Comparison of ENCODE assay signal across 14 mouse cellular contexts in the genomic region with DNA sequence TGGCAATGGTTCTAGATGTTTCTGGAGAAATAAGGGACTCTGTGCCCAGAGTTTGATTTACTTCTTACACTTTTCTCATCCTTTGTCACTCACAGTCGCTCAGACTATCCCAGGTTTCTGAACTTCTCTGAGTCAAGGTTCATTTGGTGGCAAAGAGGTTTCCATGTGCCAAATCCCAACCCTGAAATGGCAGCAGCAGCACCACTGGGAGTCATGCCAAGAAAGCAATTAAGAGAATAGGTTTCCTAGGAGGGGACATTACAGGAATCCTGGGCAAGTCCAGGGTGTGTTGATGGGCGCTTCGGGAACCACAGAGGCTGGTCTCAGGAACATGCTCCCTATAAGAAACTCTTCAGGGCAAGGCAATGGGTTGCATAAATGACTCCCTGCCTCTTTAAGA. TPM values are rescaled to one million over a fixed set of nuclear protein-coding genes. Genes with fewer than 3 reads are reported as not detected.
A peak's percentile ranks its signal among the peaks of the same experiment; 100 is the strongest.
DNase-seq lines count a peak whose midpoint lies in the region; ATAC-seq lines count a peak whose summit lies in the region.
"Had no signal": no experiment of that assay in that cellular context is flagged by ENCODE, and none has a peak within 500 bp of the region (broad histone marks: within the 10 kb centered on the region; RNA-seq: fewer than 3 reads in every experiment).

No protein-coding gene starts in this region.

- no peak overlapping the region for H3K4me3 ChIP-seq in heart, embryonic 12.5 days
- no peak overlapping the region for H3K4me3 ChIP-seq in kidney, embryonic 14.5 days (ENCODE audit: low read length)
- H3K4me3 ChIP-seq in heart, embryonic 16.5 days (ENCODE audit: low read length) = no peak overlapping the region
- H3K4me3 ChIP-seq in embryonic facial prominence, embryonic 10.5 days = no peak overlapping the region
- H3K4me3 ChIP-seq: embryonic facial prominence, embryonic 13.5 days; limb, embryonic 15.5 days; lung, embryonic 15.5 days; stomach, embryonic 15.5 days had no signal

- H3K9me3 ChIP-seq in heart, embryonic 12.5 days (replicated peaks) = no peaks in the 10 kb centered on the region
- no peaks in the 10 kb centered on the region for H3K9me3 ChIP-seq in kidney, embryonic 14.5 days (ENCODE audit: control insufficient read depth, low read length)
- no peaks in the 10 kb centered on the region for H3K9me3 ChIP-seq in heart, embryonic 16.5 days (replicated peaks; ENCODE audit: control insufficient read depth, low read length)
- no peaks in the 10 kb centered on the region for H3K9me3 ChIP-seq in embryonic facial prominence, embryonic 10.5 days
- H3K9me3 ChIP-seq: embryonic facial prominence, embryonic 13.5 days; limb, embryonic 15.5 days; lung, embryonic 15.5 days; stomach, embryonic 15.5 days had no signal

- H3K27me3 ChIP-seq in heart, embryonic 12.5 days (replicated peaks) = no peaks in the 10 kb centered on the region
- no peaks in the 10 kb centered on the region for H3K27me3 ChIP-seq in kidney, embryonic 14.5 days (ENCODE audit: control insufficient read depth, insufficient read depth, low read length)
- H3K27me3 ChIP-seq in heart, embryonic 16.5 days (ENCODE audit: control insufficient read depth, insufficient read depth, low read length) = no peaks in the 10 kb centered on the region
- H3K27me3 ChIP-seq in embryonic facial prominence, embryonic 10.5 days (replicated peaks; ENCODE audit: low read depth, poor library complexity, severe bottlenecking) = no peaks in the 10 kb centered on the region
- H3K27me3 ChIP-seq: embryonic facial prominence, embryonic 13.5 days; limb, embryonic 15.5 days; lung, embryonic 15.5 days; stomach, embryonic 15.5 days had no signal

- no peak for ATAC-seq in heart, embryonic 12.5 days (ENCODE audit: insufficient number of reproducible peaks, low FRiP score)
- ATAC-seq in kidney, embryonic 14.5 days (ENCODE audit: low FRiP score, low TSS enrichment) = no peak
- no peak for ATAC-seq in heart, embryonic 16.5 days (replicated peaks; ENCODE audit: extremely low read depth, insufficient read depth, low FRiP score)
- ATAC-seq: intestine, embryonic 16.5 days had no signal

- peaks cover 15% of the 10 kb centered on the region for H3K4me1 ChIP-seq in heart, embryonic 12.5 days (replicated peaks)
- H3K4me1 ChIP-seq in kidney, embryonic 14.5 days (ENCODE audit: control insufficient read depth, insufficient read depth, low read length) = no peaks in the 10 kb centered on the region
- H3K4me1 ChIP-seq in heart, embryonic 16.5 days (ENCODE audit: control insufficient read depth, insufficient read depth, low read length) = peaks cover 19% of the 10 kb centered on the region
- H3K4me1 ChIP-seq in embryonic facial prominence, embryonic 10.5 days = no peaks in the 10 kb centered on the region

- no peak overlapping the region for H3K9ac ChIP-seq in heart, embryonic 12.5 days
- H3K9ac ChIP-seq in kidney, embryonic 14.5 days (ENCODE audit: low read depth, low read length) = no peak overlapping the region
- no peak overlapping the region for H3K9ac ChIP-seq in heart, embryonic 16.5 days (ENCODE audit: low read length)
- H3K9ac ChIP-seq: embryonic facial prominence, embryonic 13.5 days; limb, embryonic 15.5 days; lung, embryonic 15.5 days; stomach, embryonic 15.5 days had no signal

- H3K27ac ChIP-seq in heart, embryonic 12.5 days (ENCODE audit: poor library complexity, severe bottlenecking) = no peak overlapping the region
- no peak overlapping the region for H3K27ac ChIP-seq in kidney, embryonic 14.5 days (ENCODE audit: low read depth, low read length)
- 0 out of 2 replicates have a peak overlapping the region, but pooled peaks have one; percentile 6 for H3K27ac ChIP-seq in heart, embryonic 16.5 days (ENCODE audit: low read length)
- H3K27ac ChIP-seq in embryonic facial prominence, embryonic 10.5 days (replicated peaks) = no peak overlapping the region
- H3K27ac ChIP-seq: embryonic facial prominence, embryonic 13.5 days; limb, embryonic 15.5 days had no signal

- whole genome bisulfite sequencing in heart, embryonic 12.5 days = 72% methylated on average over 3 of the region's 3 CpGs
- WGBS in kidney, embryonic 14.5 days = 89% methylated on average over 3 of the region's 3 CpGs
- WGBS in heart, embryonic 16.5 days = 51% methylated on average over 3 of the region's 3 CpGs
- 93% methylated on average over 3 of the region's 3 CpGs for WGBS in embryonic facial prominence, embryonic 10.5 days

- peaks cover 13% of the 10 kb centered on the region for H3K36me3 ChIP-seq in heart, embryonic 12.5 days
- H3K36me3 ChIP-seq in kidney, embryonic 14.5 days (ENCODE audit: control insufficient read depth, insufficient read depth, low read length) = no peaks in the 10 kb centered on the region
- peaks cover 3% of the 10 kb centered on the region; the same call in 1 of the 2 replicates for H3K36me3 ChIP-seq in heart, embryonic 16.5 days (ENCODE audit: control insufficient read depth, insufficient read depth)
- peaks cover 5% of the 10 kb centered on the region for H3K36me3 ChIP-seq in embryonic facial prominence, embryonic 10.5 days (replicated peaks)
- H3K36me3 ChIP-seq: lung, embryonic 15.5 days; stomach, embryonic 15.5 days had no signal

- H3K4me2 ChIP-seq in heart, embryonic 12.5 days = no peak overlapping the region
- H3K4me2 ChIP-seq in kidney, embryonic 14.5 days (replicated peaks; ENCODE audit: low read depth, low read length) = no peak overlapping the region
- no peak overlapping the region for H3K4me2 ChIP-seq in heart, embryonic 16.5 days (ENCODE audit: low read depth, low read length)
- H3K4me2 ChIP-seq: embryonic facial prominence, embryonic 13.5 days; limb, embryonic 15.5 days; lung, embryonic 15.5 days; stomach, embryonic 15.5 days had no signal

- peak; percentile 92 for DNase-seq in heart, adult 11 months
- DNase-seq in kidney, postnatal 25 days = peak; percentile 46 to 52
- peak; percentile 66 for DNase-seq in Muller cell, postnatal 12 days (ENCODE audit: inconsistent ontology term)
- DNase-seq in embryonic facial prominence, embryonic 10.5 days (ENCODE audit: low spot score) = no peak
- no peak for DNase-seq in thymus, adult 18-20 months
- DNase-seq: cerebellum, adult 9-11 months had no signal

RNA-seq across cellular contexts. Expression of a gene that starts 26.6 kb away (rescaled TPM):
- 16.4 and 18.1 TPM in 2 replicates for polyA plus RNA-seq in heart, embryonic 12.5 days (2016; fragmentation: Nextera tagmentation; extraction: Ambion mirVana)
- polyA plus RNA-seq in kidney, embryonic 14.5 days (2014; fragmentation: Nextera tagmentation; extraction: Ambion mirVana) = 1.9 and 5.8 TPM in 2 replicates
- 4.3 and 5.4 TPM in 2 replicates for polyA plus RNA-seq in heart, embryonic 16.5 days (2015; fragmentation: Nextera tagmentation; extraction: Ambion mirVana)
- polyA plus RNA-seq in embryonic facial prominence, embryonic 10.5 days (2016; fragmentation: Nextera tagmentation; extraction: Ambion mirVana) = 7.2 and 9.1 TPM in 2 replicates

RNA-seq across cellular contexts. Expression of a gene that starts 46.7 kb away (rescaled TPM):
- polyA plus RNA-seq in heart, embryonic 12.5 days (2016; fragmentation: Nextera tagmentation; extraction: Ambion mirVana) = 14.8 and 17.5 TPM in 2 replicates
- polyA plus RNA-seq in kidney, embryonic 14.5 days (2014; fragmentation: Nextera tagmentation; extraction: Ambion mirVana) = 0.35 and 0.40 TPM in 2 replicates
- polyA plus RNA-seq in heart, embryonic 16.5 days (2015; fragmentation: Nextera tagmentation; extraction: Ambion mirVana) = 10.0 and 12.7 TPM in 2 replicates
- 0.57 and 0.93 TPM in 2 replicates for polyA plus RNA-seq in embryonic facial prominence, embryonic 10.5 days (2016; fragmentation: Nextera tagmentation; extraction: Ambion mirVana)

Comparison
In these comparisons a context has a peak if more than half of its experiments do, and no peak if none do; other contexts are left out.
1. DNase-seq: peak in heart, adult 11 months (single experiment), kidney, postnatal 25 days (2 of 2) and Muller cell, postnatal 12 days (single experiment); none in embryonic facial prominence, embryonic 10.5 days (single experiment) and thymus, adult 18-20 months (0 of 2).